Mouse (Mus musculus) gastrocnemius, postnatal 14 days (tissue): ENCODE measurements around the gene Mcm3ap. TPM values are rescaled to one million over a fixed set of nuclear protein-coding genes. Genes with fewer than 3 reads are reported as not detected.

Experiments used
- DNase-seq: peaks from one replicate; pipeline ENCODE4 v3.0.0; 2021; ENCODE audit warnings: mixed read lengths
- intact Hi-C: fragments of 180-260 bp; cut with DNase I; formaldehyde crosslinking; loops from one replicate; pipeline ENCODE4 v1.15.1; 2025; ENCODE audit warnings: low total_unique reads
- long read RNA-seq, 2 experiments: library from polyadenylated mRNA; stranded (forward); transcript quantifications; one replicate each; pipeline ENCODE4 v2.0.0; 2021
- total RNA-seq, 2 experiments: library from RNA; stranded (reverse); gene quantifications; 2 replicates each; pipeline ENCODE4 v1.2.3; 2021

Mcm3ap gene
- total RNA-seq: 10 to 100 TPM; 21.4 to 22.2 TPM
- long read RNA-seq, experiment 1, full-length matches to known transcripts: 6 of 9 reads
- long read RNA-seq, experiment 1, partial matches to known transcripts: 3 of 9 reads
- long read RNA-seq, experiment 1, other reads (novel, unspliced or antisense): 0 of 9 reads
- long read RNA-seq, experiment 2, full-length matches to known transcripts: 11 of 22 reads
- long read RNA-seq, experiment 2, partial matches to known transcripts: 8 of 22 reads
- long read RNA-seq, experiment 2, other reads (novel, unspliced or antisense): 3 of 22 reads

GRCm38 (mm10) chr10:76468203-76469162 lies at the start of gene Mcm3ap, which contains the start of gene Ybey:
Gene Mcm3ap (plus strand): TSS chr10:76468927.
Gene Ybey (minus strand): TSS chr10:76469114.
- peak; percentile 90 for DNase-seq
- intact Hi-C loops: no loop called here

- intact Hi-C loops: no loop called here
- DNase-seq: no peak
Observed at GRCm38 (mm10) chr10:76425674-76426073, 43.1 kb upstream of the Mcm3ap start.

GRCm38 (mm10) chr10:76433925-76434324 lies 34.8 kb upstream of the Mcm3ap start:
- intact Hi-C loops: no loop called here
- no peak for DNase-seq

- DNase-seq: no peak
- intact Hi-C loops: loop anchor here (5.0 kb wide), 1 partner anchor 823 kb away; no protein-coding TSS in a partner anchor
Observed at GRCm38 (mm10) chr10:76439107-76439890, 29.4 kb upstream of the Mcm3ap start.

GRCm38 (mm10) chr10:76440281-76440680 lies 28.4 kb upstream of the Mcm3ap start, which contains the start of gene AC141477.1:
Gene AC141477.1 (minus strand): TSS chr10:76440444.
- intact Hi-C loops: no loop called here
- DNase-seq: no peak

- DNase-seq: peak; percentile 99
- intact Hi-C loops: no loop called here
Observed at GRCm38 (mm10) chr10:76442178-76443088, 26.3 kb upstream of the Mcm3ap start, which contains the start of gene Pcnt. Gene Pcnt (minus strand): TSS chr10:76442786.

- intact Hi-C loops: no loop called here
- no peak for DNase-seq
Observed at GRCm38 (mm10) chr10:76445996-76446681, 22.6 kb upstream of the Mcm3ap start.

GRCm38 (mm10) chr10:76447406-76448229 lies 21.1 kb upstream of the Mcm3ap start:
- intact Hi-C loops: no loop called here
- DNase-seq: peak; percentile 36

- intact Hi-C loops: no loop called here
- DNase-seq: no peak
Observed at GRCm38 (mm10) chr10:76448851-76449250, 19.9 kb upstream of the Mcm3ap start, which contains the start of gene 2610028H24Rik. Gene 2610028H24Rik (plus strand): TSS chr10:76449081.

- intact Hi-C loops: loop anchor here (10.0 kb wide), 1 partner anchor 280 kb away; no protein-coding TSS in a partner anchor
- DNase-seq: peak; percentile 62
Observed at GRCm38 (mm10) chr10:76455289-76455688, 13.4 kb upstream of the Mcm3ap start.

- intact Hi-C loops: no loop called here
- no peak for DNase-seq
Observed at GRCm38 (mm10) chr10:76461255-76461654, 7.5 kb upstream of the Mcm3ap start.

- intact Hi-C loops: no loop called here
Observed at GRCm38 (mm10) chr10:76462312-76462711, 6.4 kb upstream of the Mcm3ap start.

GRCm38 (mm10) chr10:76462721-76463120 lies 6.0 kb upstream of the Mcm3ap start:
- intact Hi-C loops: no loop called here
- DNase-seq: no peak

More at GRCm38 (mm10) chr10:76462312-76462711, 6.4 kb upstream of the Mcm3ap start:
- DNase-seq: no peak

GRCm38 (mm10) chr10:76473759-76474158 lies 5.0 kb downstream of the Mcm3ap start:
- no peak for DNase-seq
- intact Hi-C loops: no loop called here

GRCm38 (mm10) chr10:76480851-76481250 lies 12.1 kb downstream of the Mcm3ap start:
- DNase-seq: no peak
- intact Hi-C loops: no loop called here

GRCm38 (mm10) chr10:76481480-76481879 lies 12.8 kb downstream of the Mcm3ap start:
- no peak for DNase-seq
- intact Hi-C loops: no loop called here

- no peak for DNase-seq
- intact Hi-C loops: no loop called here
Observed at GRCm38 (mm10) chr10:76486302-76486701, 17.6 kb downstream of the Mcm3ap start.
